Mouse (Mus musculus) embryonic facial prominence, embryonic 11.5 days (tissue): ENCODE results near the gene Tuba1c. TPM values are rescaled to one million over a fixed set of nuclear protein-coding genes. Genes with fewer than 3 reads are reported as not detected.
"Not testable (repeated sequence)": the region's sequence is repeated elsewhere in the genome, so short reads cannot be mapped to it uniquely, and the experiment has no call there.

Experiments used
- ATAC-seq: fragments of 200-750 bp; cut with Nextera tagmentation; replicated peaks from 2 replicates; pipeline ENCODE4 v1.8.0; 2017; ENCODE audit warnings: low read depth; ENCODE audit not compliant: insufficient number of reproducible peaks, low FRiP score, low TSS enrichment
- DNase-seq: peaks from one replicate; pipeline ENCODE4 v3.0.0-alpha.2; 2015; ENCODE audit warnings: low spot score
- H3K27ac ChIP-seq: fragments of 300-500 bp; sonication (generic); replicated peaks from 2 replicates; pipeline ENCODE4 v1.5.1; 2014; ENCODE audit warnings: mild to moderate bottlenecking, low read depth, low read length, control low read depth
- H3K27me3 ChIP-seq: fragments of 300-500 bp; sonication (generic); 2 replicates; pipeline ENCODE4 v1.6.1; 2014; ENCODE audit warnings: mild to moderate bottlenecking, low read length, moderate library complexity, mixed read lengths; ENCODE audit not compliant: control insufficient read depth, insufficient read depth
- H3K36me3 ChIP-seq: fragments of 300-500 bp; sonication (generic); replicated peaks from 2 replicates; pipeline ENCODE4 v1.6.1; 2014; ENCODE audit warnings: low read depth, mild to moderate bottlenecking, low read length, moderate library complexity, mixed read lengths; ENCODE audit not compliant: control insufficient read depth, insufficient read depth
- H3K4me1 ChIP-seq: fragments of 300-500 bp; sonication (generic); 2 replicates; pipeline ENCODE4 v1.6.1; 2014; ENCODE audit warnings: low read length, mixed read lengths; ENCODE audit not compliant: control insufficient read depth, insufficient read depth
- H3K4me2 ChIP-seq: fragments of 300-500 bp; sonication (generic); 2 replicates; pipeline ENCODE4 v1.6.1; 2014; ENCODE audit warnings: low read depth, mild to moderate bottlenecking, control low read depth, low read length, moderate library complexity
- H3K4me3 ChIP-seq: fragments of 300-500 bp; sonication (generic); 2 replicates; pipeline ENCODE4 v1.5.1; 2014; ENCODE audit warnings: low read depth, low read length, control low read depth
- H3K9ac ChIP-seq: fragments of 300-500 bp; sonication (generic); replicated peaks from 2 replicates; pipeline ENCODE4 v1.6.1; 2014; ENCODE audit warnings: mild to moderate bottlenecking, control low read depth, low read length
- H3K9me3 ChIP-seq: fragments of 300-500 bp; sonication (generic); replicated peaks from 2 replicates; pipeline ENCODE4 v1.6.1; 2016; ENCODE audit warnings: mild to moderate bottlenecking, low read length, inconsistent platforms, mixed read lengths; ENCODE audit not compliant: control insufficient read depth
- WGBS: fragments of 180-500 bp; shearing (Covaris S2); extraction: QIAGEN DNeasy Blood & Tissue Kit; methylation state at CpG from one replicate; pipeline ENCODE4 v1.1.7; 2014; 5-methylcytosine and 5-hydroxymethylcytosine counted together
- polyA plus RNA-seq: library from polyadenylated mRNA; unstranded; fragments of >200 nt; fragmentation: Nextera tagmentation; extraction: Ambion mirVana; gene quantifications from 2 replicates; pipeline ENCODE4 v1.2.1, GENCODE M21; 2014

Gene Tuba1c
- polyA plus RNA-seq, 1 experiment from 2014 or later: 132 TPM

DNA sequence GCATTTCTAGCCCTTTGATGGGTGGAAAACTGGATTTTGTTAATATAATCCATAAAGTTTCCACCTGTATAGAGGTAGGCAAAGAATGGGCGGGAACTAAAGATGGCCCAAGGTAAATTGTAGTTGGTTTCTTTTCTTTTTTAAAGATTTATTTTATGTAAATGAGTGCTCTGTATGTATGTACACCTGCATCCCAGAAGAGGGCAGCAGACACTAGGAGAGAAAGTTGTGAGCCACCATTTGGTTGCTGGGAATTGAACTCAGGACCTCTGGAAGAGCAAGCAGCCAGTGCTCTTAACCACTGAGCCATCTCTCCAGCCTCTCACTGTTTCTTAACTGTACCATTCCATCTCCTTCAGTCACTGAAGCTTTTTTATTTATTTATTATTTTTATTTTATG is 42.3 kb downstream of the Tuba1c start:
- no peak for DNase-seq
- peaks cover 4% of the 10 kb centered on the region for H3K4me1 ChIP-seq
- no peak for ATAC-seq
- H3K9me3 ChIP-seq: no peaks in the 10 kb centered on the region
- no peaks in the 10 kb centered on the region for H3K27me3 ChIP-seq
- no peaks in the 10 kb centered on the region for H3K36me3 ChIP-seq
- no peak overlapping the region for H3K4me3 ChIP-seq
- no peak overlapping the region for H3K4me2 ChIP-seq
- no peak overlapping the region for H3K9ac ChIP-seq
- 86% methylated on average over 1 of the region's 1 CpGs for WGBS
- H3K27ac ChIP-seq: no peak overlapping the region

DNA sequence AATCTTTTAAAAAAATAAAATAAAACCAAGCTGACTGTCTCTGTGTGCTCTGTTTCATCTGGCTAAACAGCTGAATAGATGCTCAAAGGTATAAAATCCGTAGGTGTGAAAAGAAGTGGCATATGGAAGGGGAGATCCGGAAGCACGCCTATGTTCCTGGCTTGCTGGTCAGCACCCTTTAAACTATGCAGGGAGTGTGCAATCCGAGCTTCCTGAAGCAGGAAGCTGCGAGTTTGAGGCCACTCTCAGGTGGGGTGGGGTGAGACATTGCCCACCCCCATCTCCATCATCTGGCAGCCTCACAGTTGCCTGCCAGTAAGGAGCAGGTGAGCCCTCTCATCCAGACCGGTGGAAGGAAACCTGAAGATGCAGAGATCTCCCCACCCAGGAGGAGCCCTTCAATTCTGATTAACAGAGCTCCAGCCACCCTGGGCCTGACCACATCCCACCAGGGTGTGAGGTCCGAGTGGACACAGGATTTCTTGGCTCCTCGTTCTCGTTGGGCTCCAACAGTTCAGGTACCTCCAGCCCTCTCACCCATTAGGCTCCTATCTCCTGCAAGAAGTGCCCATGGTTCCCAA is 44.4 kb downstream of the Tuba1c start, which contains the start of gene Troap:
Gene Troap (plus strand): TSS at position 557 of the 581 bp plus-strand sequence.
- Histone ChIP-seq H3K9me3 (no peaks in the 10 kb centered on the region), H3K27me3 (no peaks in the 10 kb centered on the region), H3K4me3 (peak within 1 kb of the TSS; percentile 46), H3K27ac (peak within 1 kb of the TSS; percentile 92), H3K36me3 (peaks cover 5% of the 10 kb centered on the region), H3K4me1 (peaks cover 4% of the 10 kb centered on the region), H3K4me2 (peak within 1 kb of the TSS; percentile 76), H3K9ac (peak within 1 kb of the TSS; percentile 80)
- ATAC-seq (peak; percentile 53; the same call in 1 of the 2 replicates), DNase-seq (no peak)
- 30% methylated on average over 9 of the region's 9 CpGs for whole genome bisulfite sequencing

DNA sequence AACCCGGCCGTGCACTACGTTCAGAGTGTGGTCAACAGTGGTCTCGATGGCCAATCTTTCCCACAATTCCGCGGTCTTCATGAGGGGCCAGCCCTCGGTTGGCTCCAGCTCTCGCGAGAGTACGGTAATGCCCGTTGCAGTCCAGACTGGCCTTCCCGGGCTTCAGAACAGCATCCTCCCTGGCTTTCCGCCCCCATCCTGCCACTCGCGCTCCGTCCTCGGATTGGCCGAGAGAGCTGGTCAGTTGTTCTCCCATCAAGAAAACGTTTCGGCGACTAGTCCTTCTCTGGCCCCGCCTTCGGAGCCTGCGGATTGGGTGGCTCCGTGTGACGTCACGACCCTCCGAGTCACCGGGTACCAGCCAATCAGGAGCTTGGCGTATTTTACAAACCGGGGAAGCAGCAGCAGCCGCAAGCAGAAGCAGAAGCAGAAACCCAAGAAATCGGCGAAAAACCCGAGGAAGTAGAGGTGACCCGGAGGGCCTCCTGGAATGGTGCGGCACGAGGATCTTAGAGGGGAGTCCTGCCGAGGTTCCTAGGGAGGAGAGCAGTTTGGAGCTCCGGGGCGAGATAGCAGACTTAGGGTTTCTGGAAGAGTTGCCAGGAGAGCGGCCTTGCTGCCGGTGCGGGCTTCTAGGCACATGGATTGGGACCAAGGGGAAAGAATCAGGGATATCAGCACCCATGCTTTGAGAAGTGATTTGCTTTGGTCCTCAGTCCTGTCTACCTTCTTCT is 45.1 kb downstream of the Tuba1c start:
- H3K36me3 ChIP-seq: peaks cover 5% of the 10 kb centered on the region
- H3K9me3 ChIP-seq: no peaks in the 10 kb centered on the region
- DNase-seq (peak; percentile 99), ATAC-seq (peak; percentile 95)
- peak overlapping the region; percentile 80 for H3K9ac ChIP-seq
- peak overlapping the region; percentile 92 for H3K27ac ChIP-seq
- H3K4me2 ChIP-seq: peak overlapping the region; percentile 76
- H3K4me3 ChIP-seq: peak overlapping the region; percentile 46
- H3K4me1 ChIP-seq: peaks cover 4% of the 10 kb centered on the region
- H3K27me3 ChIP-seq: no peaks in the 10 kb centered on the region
- WGBS: under 1% methylated on average over 44 of the region's 44 CpGs

DNA sequence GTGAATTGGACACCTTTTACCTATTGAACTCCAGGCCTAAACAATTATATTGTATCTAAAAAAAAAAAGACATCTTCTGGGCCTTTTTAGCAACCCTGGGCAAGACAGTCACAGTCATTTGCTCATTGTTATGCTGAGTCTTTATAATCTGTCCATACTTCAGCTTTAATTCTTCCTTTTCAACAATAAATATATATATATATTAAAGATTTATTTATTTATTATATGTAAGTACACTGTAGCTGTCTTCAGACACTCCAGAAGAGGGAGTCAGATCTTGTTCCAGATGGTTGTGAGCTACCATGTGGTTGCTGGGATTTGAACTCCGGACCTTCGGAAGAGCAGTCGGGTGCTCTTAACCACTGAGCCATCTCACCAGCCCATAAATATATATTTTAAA is 46.3 kb downstream of the Tuba1c start:
- not testable (repeated sequence) for H3K27ac ChIP-seq, H3K27me3 ChIP-seq, H3K36me3 ChIP-seq, DNase-seq, H3K4me1 ChIP-seq, H3K9me3 ChIP-seq, H3K9ac ChIP-seq, ATAC-seq, H3K4me3 ChIP-seq
- peak overlapping the region; percentile 50 for H3K4me2 ChIP-seq
- WGBS: 95% methylated on average over 3 of the region's 3 CpGs

DNA sequence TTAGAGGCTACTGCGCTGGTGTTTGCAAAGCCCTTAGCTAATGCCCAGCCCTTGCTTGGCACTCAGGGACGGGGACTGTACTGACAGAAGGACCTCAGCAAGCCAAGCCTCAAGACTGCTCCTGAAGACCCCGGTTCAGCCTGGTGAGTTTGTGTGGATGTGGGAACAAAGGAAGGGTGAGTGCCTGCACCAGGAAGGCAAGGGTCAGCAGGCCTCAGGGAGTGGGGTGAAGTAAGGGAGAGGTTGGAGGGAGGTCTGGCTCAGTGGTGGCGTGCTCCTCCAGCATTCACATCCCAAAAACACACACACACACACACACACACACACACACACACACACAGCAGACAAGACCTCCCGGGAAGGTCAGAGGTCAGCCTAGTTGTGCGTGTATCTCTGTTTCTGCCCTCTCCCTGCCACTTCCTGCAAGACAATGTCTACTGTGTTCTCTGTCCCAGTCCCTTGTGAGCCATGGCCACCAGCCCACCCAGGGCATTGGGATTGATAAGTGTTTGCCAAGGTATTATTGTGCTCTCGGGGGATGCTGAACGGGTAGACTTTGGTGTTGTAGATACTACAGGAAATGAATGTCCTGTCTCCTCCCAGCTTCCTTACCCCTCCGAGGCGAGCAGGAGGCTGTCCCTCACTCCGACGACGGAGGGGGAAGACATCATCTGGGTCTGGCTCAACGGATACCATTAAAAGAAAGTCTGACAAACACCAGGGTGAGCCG is 48.7 kb downstream of the Tuba1c start:
- Histone ChIP-seq H3K27me3 (no peaks in the 10 kb centered on the region), H3K4me1 (peaks cover 4% of the 10 kb centered on the region), H3K4me3 (no peak overlapping the region), H3K36me3 (peaks cover 12% of the 10 kb centered on the region), H3K27ac (no peak overlapping the region), H3K9me3 (no peaks in the 10 kb centered on the region), H3K9ac (no peak overlapping the region), H3K4me2 (peak overlapping the region; percentile 4; the same call in 1 of the 2 replicates)
- ATAC-seq (no peak), DNase-seq (no peak)
- 46% methylated on average over 15 of the region's 15 CpGs for WGBS

DNA sequence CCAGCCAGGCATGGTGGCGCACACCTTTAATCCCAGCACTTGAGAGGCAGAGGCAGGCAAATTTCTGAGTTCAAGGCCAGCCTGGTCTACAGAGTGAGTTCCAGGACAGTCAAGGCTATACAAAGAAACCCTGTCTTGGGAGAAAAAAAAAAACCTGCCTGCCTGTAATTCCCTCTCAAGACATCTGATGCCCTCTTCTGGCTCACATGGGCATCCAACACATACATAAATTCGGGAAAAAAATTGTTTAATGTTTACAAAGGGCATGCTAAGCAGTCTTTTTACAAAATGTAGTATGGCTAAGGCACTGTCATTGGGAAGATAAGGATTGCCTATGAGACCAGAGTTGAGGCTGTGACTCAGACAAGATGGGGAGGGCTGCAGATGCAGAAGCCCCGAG is 50.1 kb downstream of the Tuba1c start:
- ATAC-seq (no peak), DNase-seq (no peak)
- Histone ChIP-seq H3K27ac (no peak overlapping the region), H3K36me3 (peaks cover 12% of the 10 kb centered on the region), H3K4me3 (no peak overlapping the region), H3K4me1 (peaks cover 4% of the 10 kb centered on the region), H3K9ac (no peak overlapping the region), H3K4me2 (no peak overlapping the region), H3K27me3 (peaks cover 2% of the 10 kb centered on the region; the same call in 1 of the 2 replicates), H3K9me3 (no peaks in the 10 kb centered on the region)
- WGBS: 78% methylated on average over 3 of the region's 3 CpGs

DNA sequence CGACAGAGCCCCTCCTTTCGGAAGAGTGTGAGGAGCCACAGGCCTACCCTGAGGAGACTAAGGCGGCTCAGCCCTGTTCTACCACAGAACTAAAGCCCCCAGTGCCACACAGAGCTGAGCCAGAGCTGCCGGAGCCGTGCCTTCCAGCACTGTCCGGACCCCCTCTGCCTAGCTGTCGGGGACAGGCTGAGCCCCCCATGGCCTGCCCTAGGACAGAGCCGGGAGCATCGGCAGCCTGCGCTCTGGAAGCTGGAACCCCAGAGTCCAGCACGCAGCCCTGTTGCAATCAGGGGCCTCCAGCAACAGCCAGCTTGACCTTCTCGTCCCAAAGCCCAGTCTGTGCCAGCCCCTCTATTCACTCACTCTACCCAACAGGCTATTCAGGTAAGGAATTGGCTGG is 52.6 kb downstream of the Tuba1c start:
- 0 out of 2 replicates have a peak, but pooled peaks have one; percentile 19 for ATAC-seq
- H3K9ac ChIP-seq: no peak overlapping the region
- DNase-seq: no peak
- no peak overlapping the region for H3K4me2 ChIP-seq
- peaks cover 22% of the 10 kb centered on the region for H3K27me3 ChIP-seq
- no peak overlapping the region for H3K27ac ChIP-seq
- no peaks in the 10 kb centered on the region for H3K9me3 ChIP-seq
- 94% methylated on average over 12 of the region's 12 CpGs for WGBS
- H3K4me3 ChIP-seq: no peak overlapping the region
- H3K36me3 ChIP-seq: peaks cover 12% of the 10 kb centered on the region
- H3K4me1 ChIP-seq: no peaks in the 10 kb centered on the region; the same call in 1 of the 2 replicates
